Mouse (Mus musculus) colon, adult 2 months (tissue): ENCODE results near the gene Ripk3. TPM values are rescaled to one million over a fixed set of nuclear protein-coding genes. Genes with fewer than 3 reads are reported as not detected.

Source experiments
- polyA plus RNA-seq: library from polyadenylated mRNA; depleted of rRNA; stranded (reverse); fragments of >200 nt; gene quantifications from 2 replicates; pipeline ENCODE4 v1.2.3, GENCODE M21; 2012; rRNA removed

Gene Ripk3
- polyA plus RNA-seq: 29.1 and 36.1 TPM in 2 replicates

GRCm38 (mm10) chr14:55788256-55789050, at the start of gene Ripk3:
Gene Ripk3, minus strand, starts transcription at chr14:55788865.

GRCm38 (mm10) chr14:55822991-55823762, 34.5 kb upstream of the Ripk3 start, which contains the start of gene Nfatc4:
Gene Nfatc4, plus strand, starts transcription at chr14:55823144.

GRCm38 (mm10) chr14:55783958-55784235, 4.8 kb downstream of the Ripk3 start, which contains the start of gene Adcy4:
Gene Adcy4, minus strand, starts transcription at chr14:55784095.

GRCm38 (mm10) chr14:55765696-55766095, 23.0 kb downstream of the Ripk3 start, which contains the start of gene Ltb4r1:
Gene Ltb4r1, plus strand, starts transcription at chr14:55765962.

GRCm38 (mm10) chr14:55761163-55761562, 27.5 kb downstream of the Ripk3 start, which contains the start of gene Ltb4r2:
Gene Ltb4r2, plus strand, starts transcription at chr14:55761428.

GRCm38 (mm10) chr14:55758363-55758784, 30.3 kb downstream of the Ripk3 start, which contains the start of gene Cideb:
Gene Cideb, minus strand, starts transcription at chr14:55758458.

GRCm38 (mm10) chr14:55745180-55745860, 43.3 kb downstream of the Ripk3 start, which contains the start of the genes Dhrs1 and Nop9:
Gene Dhrs1, minus strand, starts transcription at chr14:55745690.
Gene Nop9, plus strand, starts transcription at chr14:55745693.

Other genes starting within 250 kb of the Ripk3 start
- 45.8 and 47.0 TPM in 2 replicates for gene Pck2, start 248.6 kb downstream of the Ripk3 start, polyA plus RNA-seq
- 132 and 151 TPM in 2 replicates for gene Dcaf11, start 228.9 kb downstream of the Ripk3 start, polyA plus RNA-seq
- gene A730061H03Rik, start 228.5 kb downstream of the Ripk3 start, polyA plus RNA-seq: 0.83 TPM in 1 of 2 replicates, not detected in the other
- 0.16 and 0.64 TPM in 2 replicates for gene Fitm1, start 213.2 kb downstream of the Ripk3 start, polyA plus RNA-seq
- gene Psme1, start 210.7 kb downstream of the Ripk3 start, polyA plus RNA-seq: 60.5 and 62.2 TPM in 2 replicates
- gene Emc9, start 203.6 kb downstream of the Ripk3 start, polyA plus RNA-seq: 14.9 and 15.9 TPM in 2 replicates
- 67.0 and 77.2 TPM in 2 replicates for gene Psme2, start 197.8 kb downstream of the Ripk3 start, polyA plus RNA-seq
- 42.8 and 44.3 TPM in 2 replicates for gene Rnf31, start 197.2 kb downstream of the Ripk3 start, polyA plus RNA-seq
- gene Irf9, start 185.3 kb downstream of the Ripk3 start, polyA plus RNA-seq: 50.4 and 62.3 TPM in 2 replicates
- gene Rec8, start 170.8 kb downstream of the Ripk3 start, polyA plus RNA-seq: 0.84 and 4.8 TPM in 2 replicates
- gene Ipo4, start 152.9 kb downstream of the Ripk3 start, polyA plus RNA-seq: 57.2 and 66.6 TPM in 2 replicates
- gene Gm49378, start 151.0 kb downstream of the Ripk3 start, polyA plus RNA-seq: 8.0 and 15.1 TPM in 2 replicates
- gene Tm9sf1, start 145.1 kb downstream of the Ripk3 start, polyA plus RNA-seq: 125 and 156 TPM in 2 replicates
- gene Tssk4, start 138.7 kb downstream of the Ripk3 start, polyA plus RNA-seq: 3.1 and 3.2 TPM in 2 replicates
- gene Mdp1, start 128.4 kb downstream of the Ripk3 start, polyA plus RNA-seq: 31.8 and 34.4 TPM in 2 replicates
- 9.8 and 10.0 TPM in 2 replicates for gene Gmpr2, start 116.9 kb downstream of the Ripk3 start, polyA plus RNA-seq
- gene Nedd8, start 116.7 kb downstream of the Ripk3 start, polyA plus RNA-seq: 171 and 229 TPM in 2 replicates
- gene Tinf2, start 107.0 kb downstream of the Ripk3 start, polyA plus RNA-seq: 9.6 and 11.9 TPM in 2 replicates
- gene Tgm1, start 74.9 kb downstream of the Ripk3 start, polyA plus RNA-seq: 0.56 and 0.90 TPM in 2 replicates
- 46.1 and 50.9 TPM in 2 replicates for gene Rabggta, start 66.6 kb downstream of the Ripk3 start, polyA plus RNA-seq
- 60.1 and 67.8 TPM in 2 replicates for gene Dhrs1, start 43.2 kb downstream of the Ripk3 start, polyA plus RNA-seq
- 10.2 and 12.2 TPM in 2 replicates for gene Nop9, start 43.2 kb downstream of the Ripk3 start, polyA plus RNA-seq
- gene Cideb, start 30.4 kb downstream of the Ripk3 start, polyA plus RNA-seq: 78.1 and 83.2 TPM in 2 replicates
- gene Ltb4r2, start 27.4 kb downstream of the Ripk3 start, polyA plus RNA-seq: 1.9 and 2.0 TPM in 2 replicates
- gene Ltb4r1, start 22.9 kb downstream of the Ripk3 start, polyA plus RNA-seq: 1.5 and 2.1 TPM in 2 replicates
- 7.3 and 12.7 TPM in 2 replicates for gene Adcy4, start 4.8 kb downstream of the Ripk3 start, polyA plus RNA-seq
- 20.1 and 23.7 TPM in 2 replicates for gene Nfatc4, start 34.3 kb upstream of the Ripk3 start, polyA plus RNA-seq
- 4.1 and 4.5 TPM in 2 replicates for gene Nynrin, start 65.1 kb upstream of the Ripk3 start, polyA plus RNA-seq
- gene Cbln3, start 95.5 kb upstream of the Ripk3 start, polyA plus RNA-seq: 2.8 TPM in 2 replicates
- 44.3 and 49.9 TPM in 2 replicates for gene Khnyn, start 96.1 kb upstream of the Ripk3 start, polyA plus RNA-seq
- 36.9 and 38.3 TPM in 2 replicates for gene Sdr39u1, start 111.4 kb upstream of the Ripk3 start, polyA plus RNA-seq
- gene Cma1, start 155.8 kb upstream of the Ripk3 start, polyA plus RNA-seq: 0.52 and 0.98 TPM in 2 replicates
- gene Cma2, start 162.1 kb upstream of the Ripk3 start, polyA plus RNA-seq: not detected in 2 replicates
- 0.27 and 1.2 TPM in 2 replicates for gene Mcpt1, start 229.1 kb upstream of the Ripk3 start, polyA plus RNA-seq
- gene Mcpt9, start 241.6 kb upstream of the Ripk3 start, polyA plus RNA-seq: not detected in 2 replicates